Mouse (Mus musculus) hindbrain, embryonic 12.5 days (tissue): ENCODE data around the gene Nedd8. TPM values are rescaled to one million over a fixed set of nuclear protein-coding genes. Genes with fewer than 3 reads are reported as not detected.

Experiments
- ATAC-seq: fragments of 200-750 bp; cut with Nextera tagmentation; 2 replicates; pipeline ENCODE4 v1.8.0; 2017; ENCODE audit warnings: moderate TSS enrichment; ENCODE audit not compliant: low FRiP score
- H3K27ac ChIP-seq: fragments of 300-500 bp; sonication (generic); 2 replicates; pipeline ENCODE4 v1.5.1; 2016; ENCODE audit warnings: mild to moderate bottlenecking
- H3K27me3 ChIP-seq: fragments of 300-500 bp; sonication (generic); 2 replicates; pipeline ENCODE4 v1.6.1; 2016; ENCODE audit warnings: mild to moderate bottlenecking
- H3K36me3 ChIP-seq: fragments of 300-500 bp; sonication (generic); 2 replicates; pipeline ENCODE4 v1.6.1; 2016; ENCODE audit warnings: mild to moderate bottlenecking
- H3K4me1 ChIP-seq: fragments of 300-500 bp; sonication (generic); 2 replicates; pipeline ENCODE4 v1.6.1; 2016
- H3K4me2 ChIP-seq: fragments of 300-500 bp; sonication (generic); replicated peaks from 2 replicates; pipeline ENCODE4 v1.6.1; 2016; ENCODE audit warnings: mild to moderate bottlenecking
- H3K4me3 ChIP-seq: fragments of 300-500 bp; sonication (generic); 2 replicates; pipeline ENCODE4 v1.5.1; 2016; ENCODE audit warnings: mild to moderate bottlenecking
- H3K9ac ChIP-seq: fragments of 300-500 bp; sonication (generic); 2 replicates; pipeline ENCODE4 v1.6.1; 2016; ENCODE audit warnings: mild to moderate bottlenecking, moderate library complexity
- H3K9me3 ChIP-seq: fragments of 300-500 bp; sonication (generic); replicated peaks from 2 replicates; pipeline ENCODE4 v1.6.1; 2016; ENCODE audit warnings: mild to moderate bottlenecking
- WGBS: fragments of 180-500 bp; shearing (Covaris S2); methylation state at CpG from one replicate; pipeline ENCODE4 v1.1.7; 2016; 5-methylcytosine and 5-hydroxymethylcytosine counted together
- polyA plus RNA-seq: library from polyadenylated mRNA; unstranded; fragments of >200 nt; fragmentation: Nextera tagmentation; extraction: Ambion mirVana; gene quantifications from 2 replicates; pipeline ENCODE4 v1.2.1, GENCODE M21; 2016

Nedd8 gene
- polyA plus RNA-seq, 1 experiment from 2014 or later = 544 TPM

GRCm38 (mm10) chr14:55658011-55658410, 13.9 kb downstream of the Nedd8 start:
- ATAC-seq = no peak

GRCm38 (mm10) chr14:55656935-55657334, 15.0 kb downstream of the Nedd8 start:
- Histone ChIP-seq H3K4me3 (no peak overlapping the region), H3K4me2 (no peak overlapping the region), H3K9me3 (no peaks in the 10 kb centered on the region), H3K27ac (no peak overlapping the region), H3K4me1 (peaks cover 3% of the 10 kb centered on the region), H3K36me3 (peaks cover 16% of the 10 kb centered on the region), H3K9ac (no peak overlapping the region), H3K27me3 (no peaks in the 10 kb centered on the region)
- no peak for ATAC-seq
- 85% methylated on average over 3 of the region's 3 CpGs for WGBS

More at GRCm38 (mm10) chr14:55658011-55658410, 13.9 kb downstream of the Nedd8 start:
- Histone ChIP-seq H3K4me3 (no peak overlapping the region), H3K27ac (no peak overlapping the region), H3K27me3 (no peaks in the 10 kb centered on the region), H3K4me2 (no peak overlapping the region), H3K36me3 (peaks cover 24% of the 10 kb centered on the region), H3K9me3 (no peaks in the 10 kb centered on the region), H3K9ac (no peak overlapping the region), H3K4me1 (peaks cover 3% of the 10 kb centered on the region)
- WGBS = 95% methylated on average over 5 of the region's 5 CpGs

GRCm38 (mm10) chr14:55651528-55651927, 20.4 kb downstream of the Nedd8 start:
- H3K4me2 ChIP-seq = no peak overlapping the region
- no peaks in the 10 kb centered on the region for H3K27me3 ChIP-seq
- H3K27ac ChIP-seq = no peak overlapping the region
- 83% methylated on average over 7 of the region's 7 CpGs for WGBS
- H3K4me1 ChIP-seq = no peaks in the 10 kb centered on the region
- ATAC-seq = no peak
- no peaks in the 10 kb centered on the region for H3K9me3 ChIP-seq
- H3K9ac ChIP-seq = no peak overlapping the region
- H3K36me3 ChIP-seq = peaks cover 4% of the 10 kb centered on the region
- no peak overlapping the region for H3K4me3 ChIP-seq

GRCm38 (mm10) chr14:55649884-55650283, 22.0 kb downstream of the Nedd8 start, which contains the start of gene Tssk4:
TSS of gene Tssk4 (plus strand) at chr14:55650184.
- no peak within 1 kb of the TSS for H3K4me3 ChIP-seq
- no peak within 1 kb of the TSS for H3K9ac ChIP-seq
- no peaks in the 10 kb centered on the region for H3K9me3 ChIP-seq
- no peak within 1 kb of the TSS for H3K4me2 ChIP-seq
- WGBS = 89% methylated on average over 2 of the region's 2 CpGs
- H3K27me3 ChIP-seq = no peaks in the 10 kb centered on the region
- H3K27ac ChIP-seq = no peak within 1 kb of the TSS
- H3K36me3 ChIP-seq = peaks cover 9% of the 10 kb centered on the region
- ATAC-seq = no peak
- H3K4me1 ChIP-seq = peaks cover 2% of the 10 kb centered on the region

- Histone ChIP-seq H3K27ac (no peak overlapping the region), H3K27me3 (no peaks in the 10 kb centered on the region), H3K9me3 (no peaks in the 10 kb centered on the region), H3K4me2 (peak overlapping the region; percentile 88), H3K36me3 (peaks cover 29% of the 10 kb centered on the region), H3K9ac (peak overlapping the region; percentile 97), H3K4me1 (peaks cover 19% of the 10 kb centered on the region), H3K4me3 (peak overlapping the region; percentile 93)
- ATAC-seq = no peak
- 28% methylated on average over 17 of the region's 17 CpGs for WGBS
These were observed 27.5 kb downstream of the Nedd8 start for GRCm38 (mm10) chr14:55644261-55644888.

GRCm38 (mm10) chr14:55643060-55643907, 28.6 kb downstream of the Nedd8 start, which contains the start of gene Tm9sf1:
TSS of gene Tm9sf1 (minus strand) at chr14:55643806.
- ATAC-seq = peak; percentile 91
- Histone ChIP-seq H3K9me3 (no peaks in the 10 kb centered on the region), H3K4me2 (peak within 1 kb of the TSS; percentile 88), H3K9ac (peak within 1 kb of the TSS; percentile 97), H3K27ac (peak within 1 kb of the TSS; percentile 96), H3K4me3 (peak within 1 kb of the TSS; percentile 93), H3K36me3 (peaks cover 40% of the 10 kb centered on the region), H3K27me3 (no peaks in the 10 kb centered on the region), H3K4me1 (peaks cover 19% of the 10 kb centered on the region)
- WGBS = under 1% methylated on average over 88 of the region's 89 CpGs

- Histone ChIP-seq H3K4me1 (peaks cover 19% of the 10 kb centered on the region), H3K9ac (peak overlapping the region; percentile 97), H3K9me3 (no peaks in the 10 kb centered on the region), H3K36me3 (peaks cover 46% of the 10 kb centered on the region), H3K4me3 (peak overlapping the region; percentile 93), H3K27me3 (no peaks in the 10 kb centered on the region), H3K27ac (peak overlapping the region; percentile 96), H3K4me2 (peak overlapping the region; percentile 88)
- peak; percentile 40 for ATAC-seq
- WGBS = 23% methylated on average over 8 of the region's 8 CpGs
These were observed 29.3 kb downstream of the Nedd8 start for GRCm38 (mm10) chr14:55642679-55643059.

- Histone ChIP-seq H3K27me3 (no peaks in the 10 kb centered on the region), H3K36me3 (peaks cover 54% of the 10 kb centered on the region), H3K4me2 (no peak overlapping the region), H3K4me3 (no peak overlapping the region), H3K9me3 (no peaks in the 10 kb centered on the region), H3K27ac (no peak overlapping the region), H3K9ac (no peak overlapping the region), H3K4me1 (peaks cover 20% of the 10 kb centered on the region)
- 96% methylated on average over 13 of the region's 13 CpGs for WGBS
- ATAC-seq = no peak
These were observed 30.6 kb downstream of the Nedd8 start for GRCm38 (mm10) chr14:55641291-55641690.

- peaks cover 53% of the 10 kb centered on the region for H3K36me3 ChIP-seq
- WGBS = 97% methylated on average over 14 of the region's 14 CpGs
- peaks cover 24% of the 10 kb centered on the region for H3K4me1 ChIP-seq
- H3K4me3 ChIP-seq = no peak overlapping the region
- ATAC-seq = no peak
- no peak overlapping the region for H3K27ac ChIP-seq
- no peak overlapping the region for H3K9ac ChIP-seq
- no peaks in the 10 kb centered on the region for H3K27me3 ChIP-seq
- H3K9me3 ChIP-seq = no peaks in the 10 kb centered on the region
- H3K4me2 ChIP-seq = no peak overlapping the region
These were observed 31.1 kb downstream of the Nedd8 start for GRCm38 (mm10) chr14:55640816-55641215.

GRCm38 (mm10) chr14:55637795-55638194, 34.1 kb downstream of the Nedd8 start, which contains the start of gene Gm49378:
TSS of gene Gm49378 (minus strand) at chr14:55637895.
- Histone ChIP-seq H3K27ac (no peak within 1 kb of the TSS), H3K9ac (no peak within 1 kb of the TSS), H3K27me3 (no peaks in the 10 kb centered on the region), H3K4me1 (peaks cover 24% of the 10 kb centered on the region), H3K9me3 (no peaks in the 10 kb centered on the region), H3K4me3 (no peak within 1 kb of the TSS), H3K36me3 (peaks cover 66% of the 10 kb centered on the region), H3K4me2 (no peak within 1 kb of the TSS)
- 96% methylated on average over 9 of the region's 9 CpGs for WGBS
- ATAC-seq = no peak

GRCm38 (mm10) chr14:55635523-55636007, 36.4 kb downstream of the Nedd8 start, which contains the start of gene Ipo4:
TSS of gene Ipo4 (minus strand) at chr14:55635957.
- Histone ChIP-seq H3K4me3 (peak within 1 kb of the TSS; percentile 60), H3K4me1 (peaks cover 18% of the 10 kb centered on the region), H3K9ac (peak within 1 kb of the TSS; percentile 78), H3K27ac (peak within 1 kb of the TSS; percentile 67), H3K4me2 (peak within 1 kb of the TSS; percentile 95), H3K36me3 (peaks cover 80% of the 10 kb centered on the region), H3K27me3 (no peaks in the 10 kb centered on the region), H3K9me3 (no peaks in the 10 kb centered on the region)
- WGBS = 2% methylated on average over 33 of the region's 33 CpGs
- peak; percentile 87 for ATAC-seq

GRCm38 (mm10) chr14:55634874-55635522, 36.9 kb downstream of the Nedd8 start:
- Histone ChIP-seq H3K4me3 (peak overlapping the region; percentile 60), H3K4me1 (peaks cover 18% of the 10 kb centered on the region), H3K27me3 (no peaks in the 10 kb centered on the region), H3K36me3 (peaks cover 80% of the 10 kb centered on the region), H3K9ac (peak overlapping the region; percentile 78), H3K9me3 (no peaks in the 10 kb centered on the region), H3K4me2 (peak overlapping the region; percentile 95), H3K27ac (peak overlapping the region; percentile 67)
- WGBS = 4% methylated on average over 23 of the region's 23 CpGs
- peak; percentile 55 for ATAC-seq
